Mouse (Mus musculus) midbrain, embryonic 14.5 days (tissue): ENCODE results near the gene Tenm3. TPM values are rescaled to one million over a fixed set of nuclear protein-coding genes. Genes with fewer than 3 reads are reported as not detected.

Experiments
- ATAC-seq: fragments of 200-750 bp; cut with Nextera tagmentation; 2 replicates; pipeline ENCODE4 v1.8.0; 2017; ENCODE audit warnings: moderate number of reproducible peaks, moderate library complexity; ENCODE audit not compliant: low FRiP score, low TSS enrichment
- DNase-seq: peaks from one replicate; pipeline ENCODE4 v3.0.0-alpha.2; 2015
- H3K27ac ChIP-seq: fragments of 300-500 bp; sonication (generic); replicated peaks from 2 replicates; pipeline ENCODE4 v1.5.1; 2014; ENCODE audit warnings: mild to moderate bottlenecking, low read depth, low read length, moderate library complexity
- H3K27me3 ChIP-seq: fragments of 300-500 bp; sonication (generic); 2 replicates; pipeline ENCODE4 v1.6.1; 2014; ENCODE audit warnings: low read length, control low read depth, mixed read lengths; ENCODE audit not compliant: control insufficient read depth, insufficient read depth
- H3K36me3 ChIP-seq: fragments of 300-500 bp; sonication (generic); 2 replicates; pipeline ENCODE4 v1.6.1; 2014; ENCODE audit warnings: low read length, control low read depth; ENCODE audit not compliant: control insufficient read depth, insufficient read depth
- H3K4me1 ChIP-seq: fragments of 300-500 bp; sonication (generic); 2 replicates; pipeline ENCODE4 v1.6.1; 2014; ENCODE audit warnings: mild to moderate bottlenecking, antibody characterized with exemption, low read length, control low read depth; ENCODE audit not compliant: control insufficient read depth, insufficient read depth
- H3K4me2 ChIP-seq: fragments of 300-500 bp; sonication (generic); 2 replicates; pipeline ENCODE4 v1.6.1; 2014; ENCODE audit warnings: mild to moderate bottlenecking, low read length, moderate library complexity
- H3K4me3 ChIP-seq: fragments of 300-500 bp; sonication (generic); replicated peaks from 2 replicates; pipeline ENCODE4 v1.5.1; 2014; ENCODE audit warnings: low read depth, low read length
- H3K9ac ChIP-seq: fragments of 300-500 bp; sonication (generic); replicated peaks from 2 replicates; pipeline ENCODE4 v1.6.1; 2014; ENCODE audit warnings: mild to moderate bottlenecking, low read length, moderate library complexity
- H3K9me3 ChIP-seq: fragments of 300-500 bp; sonication (generic); 2 replicates; pipeline ENCODE4 v1.6.1; 2016; ENCODE audit warnings: low read length, control low read depth, mixed read lengths; ENCODE audit not compliant: control insufficient read depth
- WGBS: fragments of 180-500 bp; shearing (Covaris S2); extraction: QIAGEN DNeasy Blood & Tissue Kit; methylation state at CpG from one replicate; pipeline ENCODE4 v1.1.7; 2014; 5-methylcytosine and 5-hydroxymethylcytosine counted together
- polyA plus RNA-seq: library from polyadenylated mRNA; unstranded; fragments of >200 nt; fragmentation: Nextera tagmentation; extraction: Ambion mirVana; gene quantifications from 2 replicates; pipeline ENCODE4 v1.2.1, GENCODE M21; 2014

Gene Tenm3
- polyA plus RNA-seq, 1 experiment from 2014 or later = 61.6 TPM

DNA sequence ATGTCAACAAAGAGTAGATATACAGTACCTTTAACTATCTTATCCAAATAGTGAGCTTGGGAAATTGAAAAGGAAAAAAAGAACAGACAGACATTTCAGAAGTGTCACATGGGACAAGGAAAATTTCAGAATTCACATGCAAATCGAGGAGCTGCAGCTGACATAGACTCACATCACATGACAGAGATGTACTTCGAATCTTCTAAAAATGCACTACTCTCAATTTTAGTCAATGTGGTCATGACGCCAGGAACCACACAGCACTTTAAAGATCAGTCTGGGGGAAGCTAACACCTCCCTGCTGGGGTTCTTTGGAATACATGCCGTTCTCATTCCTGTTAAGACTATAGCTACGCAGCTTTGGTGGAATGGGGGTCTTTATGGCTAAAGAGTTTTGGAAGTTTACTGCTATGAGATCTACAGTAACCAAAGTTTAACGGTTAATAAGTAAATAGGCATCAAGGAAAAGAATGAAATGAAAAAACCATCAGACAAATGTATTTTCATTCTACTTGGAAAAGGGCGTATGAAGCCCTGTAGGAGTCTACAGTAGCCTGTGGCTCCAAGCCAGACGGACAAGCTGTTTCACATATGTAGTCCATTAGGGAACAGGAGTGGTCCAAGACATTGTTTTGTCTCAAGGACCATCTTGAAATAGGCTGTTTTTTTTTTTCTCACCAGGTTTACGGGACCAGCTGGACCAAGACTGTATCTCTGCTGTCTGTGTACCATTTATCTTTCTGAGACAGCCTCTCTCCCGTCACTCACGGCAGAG, 530.4 kb downstream of the Tenm3 start:
- peaks cover 40% of the 10 kb centered on the region for H3K4me1 ChIP-seq
- H3K27me3 ChIP-seq = no peaks in the 10 kb centered on the region
- ATAC-seq (no peak), DNase-seq (no peak)
- H3K9me3 ChIP-seq = no peaks in the 10 kb centered on the region
- H3K4me2 ChIP-seq = no peak overlapping the region
- no peak overlapping the region for H3K4me3 ChIP-seq
- H3K9ac ChIP-seq = no peak overlapping the region
- 68% methylated on average over 11 of the region's 11 CpGs for WGBS
- H3K36me3 ChIP-seq = no peaks in the 10 kb centered on the region
- H3K27ac ChIP-seq = no peak overlapping the region

DNA sequence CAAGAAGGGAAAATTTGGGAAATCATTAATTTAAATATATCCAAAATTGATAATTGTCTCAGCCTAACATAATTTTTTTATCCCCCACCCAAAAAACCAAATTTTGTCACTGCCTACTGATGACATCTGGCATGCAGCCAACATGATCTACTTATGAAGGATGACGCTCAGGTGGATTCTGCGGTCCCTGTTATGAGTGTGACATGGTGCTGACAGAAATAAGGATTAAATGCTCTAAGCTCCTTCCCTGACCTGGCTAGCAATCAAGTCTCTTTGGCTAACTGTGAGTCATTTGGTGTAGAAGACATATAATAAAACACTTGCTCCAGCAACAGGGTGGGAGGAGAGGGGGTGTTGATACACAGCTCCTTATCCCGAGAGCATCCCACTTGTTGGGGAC, 532.0 kb downstream of the Tenm3 start:
- no peak overlapping the region for H3K27ac ChIP-seq
- H3K36me3 ChIP-seq = no peaks in the 10 kb centered on the region
- 38% methylated on average over 3 of the region's 3 CpGs for WGBS
- no peaks in the 10 kb centered on the region for H3K27me3 ChIP-seq
- H3K9ac ChIP-seq = no peak overlapping the region
- no peak overlapping the region for H3K4me2 ChIP-seq
- H3K4me3 ChIP-seq = no peak overlapping the region
- H3K4me1 ChIP-seq = peaks cover 40% of the 10 kb centered on the region
- H3K9me3 ChIP-seq = no peaks in the 10 kb centered on the region
- DNase-seq = peak; percentile 55
- no peak for ATAC-seq

DNA sequence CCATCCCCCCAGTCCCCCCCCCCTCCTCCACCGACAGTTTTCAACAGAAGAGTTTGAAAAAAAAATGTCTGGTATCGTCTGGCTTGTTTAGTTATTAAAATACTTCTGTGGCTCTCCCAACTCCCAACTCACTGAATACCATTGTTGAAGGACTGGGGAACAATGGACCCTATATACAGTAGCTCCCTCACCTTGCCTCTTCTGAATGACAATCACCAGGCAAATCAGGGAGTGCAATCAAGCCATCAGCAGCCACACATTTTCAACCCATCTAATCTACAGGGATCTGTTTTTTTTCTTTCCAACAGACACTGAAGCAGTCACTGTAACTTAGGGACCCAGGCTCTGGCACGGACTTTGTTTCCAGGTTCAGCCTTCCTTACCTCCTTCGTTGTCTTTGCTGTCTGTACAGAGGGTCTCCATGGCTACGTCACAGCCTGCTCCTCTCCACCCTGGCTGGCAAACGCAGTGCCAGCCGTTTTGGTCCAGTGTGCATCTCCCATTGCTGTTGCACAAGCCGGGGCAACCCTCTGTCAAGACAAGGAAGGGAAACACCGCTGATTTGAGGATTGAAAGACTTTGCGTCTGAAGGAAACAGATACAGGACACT, 533.4 kb downstream of the Tenm3 start:
- Histone ChIP-seq H3K4me3 (no peak overlapping the region), H3K36me3 (no peaks in the 10 kb centered on the region), H3K27ac (peak overlapping the region; percentile 53), H3K4me1 (peaks cover 40% of the 10 kb centered on the region), H3K4me2 (no peak overlapping the region), H3K9me3 (no peaks in the 10 kb centered on the region), H3K27me3 (no peaks in the 10 kb centered on the region), H3K9ac (peak overlapping the region; percentile 9; the same call in 1 of the 2 replicates)
- WGBS = 21% methylated on average over 10 of the region's 10 CpGs
- DNase-seq (peak; percentile 55), ATAC-seq (peak; percentile 56; the same call in 1 of the 2 replicates)

DNA sequence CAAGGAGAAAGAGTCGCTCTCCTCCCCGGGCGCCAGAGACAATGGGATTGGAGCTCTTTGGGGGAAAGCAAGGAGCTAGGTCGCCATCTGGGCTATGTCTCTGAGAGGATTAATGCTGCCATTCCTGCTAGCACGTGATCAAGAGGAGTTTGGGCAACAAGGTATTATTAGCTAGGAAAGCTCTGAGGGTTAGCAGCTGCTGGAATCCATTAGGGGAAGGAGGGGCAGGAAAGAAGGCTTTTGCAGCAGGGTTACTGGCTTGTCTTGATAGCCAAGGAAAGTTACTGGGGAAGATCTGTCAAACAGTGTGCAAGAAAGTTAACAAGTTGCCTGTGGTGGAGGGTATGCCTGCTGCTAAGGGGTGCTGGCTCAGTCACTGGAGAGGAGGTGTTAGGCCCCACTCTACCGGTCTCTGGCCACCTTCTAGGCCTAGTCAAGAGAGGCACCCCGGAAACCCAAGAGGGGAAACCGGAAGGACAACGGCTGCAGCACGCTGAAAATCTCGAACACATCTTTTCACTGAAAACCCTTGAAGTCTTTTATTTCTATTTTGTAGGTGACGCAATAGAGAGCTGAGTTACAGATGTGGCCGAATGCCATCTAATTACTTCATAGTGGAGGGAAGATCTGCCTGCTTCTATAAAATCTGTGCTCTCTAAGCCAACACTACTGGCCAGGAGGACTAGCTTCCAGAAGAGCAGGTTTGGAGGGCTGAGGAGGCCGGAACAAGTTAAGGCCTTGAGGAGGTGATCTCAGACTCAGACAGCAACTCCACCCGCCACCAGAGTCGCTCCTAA, 534.4 kb downstream of the Tenm3 start:
- ATAC-seq = peak; percentile 29; the same call in 1 of the 2 replicates
- no peaks in the 10 kb centered on the region for H3K36me3 ChIP-seq
- 44% methylated on average over 16 of the region's 16 CpGs for WGBS
- peak overlapping the region; percentile 21 for H3K27ac ChIP-seq
- DNase-seq = peak; percentile 41
- no peak overlapping the region; the same call in 1 of the 2 replicates for H3K9ac ChIP-seq
- H3K9me3 ChIP-seq = no peaks in the 10 kb centered on the region
- peaks cover 40% of the 10 kb centered on the region for H3K4me1 ChIP-seq
- no peak overlapping the region for H3K4me2 ChIP-seq
- no peak overlapping the region for H3K4me3 ChIP-seq
- H3K27me3 ChIP-seq = no peaks in the 10 kb centered on the region

DNA sequence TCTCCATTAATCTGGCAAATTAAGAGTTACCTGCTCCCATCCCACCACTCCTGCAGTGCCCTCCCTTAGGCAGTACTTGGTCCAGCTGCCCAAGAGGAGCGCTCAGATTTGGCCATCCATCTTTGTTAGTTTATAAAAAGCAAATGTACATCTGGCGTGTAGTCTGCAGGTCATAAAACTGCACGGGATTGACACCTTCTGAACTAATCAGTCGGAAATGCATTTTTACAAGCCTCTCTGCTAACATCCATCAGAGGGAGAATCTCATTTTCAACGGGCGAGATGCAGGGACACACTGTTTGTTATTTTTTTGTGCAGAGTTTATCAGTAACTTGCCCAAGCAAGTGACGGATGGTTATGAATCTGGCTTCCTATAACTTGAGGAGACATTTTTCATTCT, 539.5 kb downstream of the Tenm3 start:
- Histone ChIP-seq H3K27me3 (no peaks in the 10 kb centered on the region), H3K27ac (no peak overlapping the region), H3K4me2 (no peak overlapping the region), H3K4me3 (no peak overlapping the region), H3K9me3 (no peaks in the 10 kb centered on the region), H3K4me1 (peaks cover 10% of the 10 kb centered on the region; the same call in 1 of the 2 replicates), H3K9ac (no peak overlapping the region), H3K36me3 (peaks cover 2% of the 10 kb centered on the region)
- WGBS = 86% methylated on average over 7 of the region's 7 CpGs
- no peak for DNase-seq
- no peak for ATAC-seq

DNA sequence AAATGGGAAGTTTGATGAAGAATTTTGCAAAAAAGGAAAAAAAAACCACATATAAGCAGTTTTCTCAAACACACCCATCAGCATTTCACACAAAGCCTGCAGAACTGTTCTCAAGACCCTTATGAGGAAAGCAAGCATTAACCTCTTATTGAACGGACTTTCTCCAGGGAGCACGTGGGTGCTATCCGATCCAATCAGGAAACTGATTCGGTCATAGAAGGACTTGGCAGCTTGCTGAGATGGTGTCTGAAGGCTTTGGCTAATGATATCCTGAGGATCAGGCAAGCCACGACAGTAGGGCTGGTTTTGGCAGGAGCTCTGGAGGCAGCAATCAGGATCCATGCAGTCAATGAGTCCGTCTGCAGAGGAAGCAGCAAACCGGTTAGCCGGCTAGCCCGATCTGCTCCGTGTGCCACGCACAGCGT, 543.1 kb downstream of the Tenm3 start:
- H3K9me3 ChIP-seq = no peaks in the 10 kb centered on the region
- peaks cover 28% of the 10 kb centered on the region for H3K36me3 ChIP-seq
- no peak for DNase-seq
- H3K27me3 ChIP-seq = no peaks in the 10 kb centered on the region
- no peak overlapping the region for H3K9ac ChIP-seq
- WGBS = 66% methylated on average over 12 of the region's 12 CpGs
- ATAC-seq = no peak
- no peak overlapping the region for H3K4me2 ChIP-seq
- no peak overlapping the region for H3K4me3 ChIP-seq
- 0 out of 2 replicates have a peak, but pooled peaks cover 4% of the 10 kb centered on the region for H3K4me1 ChIP-seq
- H3K27ac ChIP-seq = peak overlapping the region; percentile 61; the same call in 1 of the 2 replicates

DNA sequence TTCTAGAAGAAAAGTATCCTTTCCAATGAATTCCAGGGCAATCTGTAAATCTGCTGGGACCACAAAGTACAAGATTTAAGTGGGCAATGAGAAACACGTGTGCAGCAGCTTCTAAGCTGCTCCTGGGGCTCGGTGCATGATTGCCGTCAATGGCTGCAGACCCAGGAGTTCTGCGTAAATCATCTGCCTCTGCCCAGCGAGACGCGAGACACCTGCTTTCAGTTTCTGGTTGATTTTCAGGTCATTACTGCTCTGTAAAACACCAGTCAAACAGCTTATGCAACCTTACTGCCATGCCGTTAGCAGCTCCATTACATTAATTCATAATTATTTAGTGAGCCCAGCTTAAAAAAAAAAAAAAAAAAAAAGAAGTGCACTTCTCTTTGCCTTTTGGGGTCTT, 543.7 kb downstream of the Tenm3 start:
- no peak for ATAC-seq
- no peak overlapping the region for H3K9ac ChIP-seq

DNA sequence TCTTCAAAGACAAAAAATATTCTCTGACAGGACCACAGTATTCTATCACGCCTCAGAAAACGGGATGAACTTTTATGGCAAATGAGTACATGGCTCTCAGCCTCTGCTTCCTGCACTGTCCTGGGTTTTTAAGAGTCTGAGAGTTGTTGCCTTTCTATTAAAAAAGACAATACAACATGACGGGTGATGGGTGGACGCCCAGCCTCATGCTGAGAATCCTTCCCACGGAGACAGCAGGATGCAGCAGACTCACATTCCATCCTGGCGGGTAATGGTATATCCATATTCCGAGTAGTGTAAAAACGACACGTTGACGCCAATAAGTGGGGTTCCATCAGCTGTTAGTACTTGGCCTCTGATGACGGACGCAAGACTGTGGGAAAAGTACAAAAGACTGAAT, 544.4 kb downstream of the Tenm3 start:
- 84% methylated on average over 12 of the region's 12 CpGs for WGBS
- H3K4me1 ChIP-seq = 0 out of 2 replicates have a peak, but pooled peaks cover 4% of the 10 kb centered on the region
- no peak overlapping the region for H3K9ac ChIP-seq
- peaks cover 34% of the 10 kb centered on the region for H3K36me3 ChIP-seq
- H3K4me2 ChIP-seq = no peak overlapping the region
- H3K27me3 ChIP-seq = no peaks in the 10 kb centered on the region
- no peak overlapping the region for H3K27ac ChIP-seq
- no peaks in the 10 kb centered on the region for H3K9me3 ChIP-seq
- H3K4me3 ChIP-seq = no peak overlapping the region
- DNase-seq (no peak), ATAC-seq (no peak)

More for the DNA sequence above, 543.7 kb downstream of the Tenm3 start:
- 0 out of 2 replicates have a peak, but pooled peaks cover 4% of the 10 kb centered on the region for H3K4me1 ChIP-seq
- no peak overlapping the region for H3K4me2 ChIP-seq
- H3K27me3 ChIP-seq = no peaks in the 10 kb centered on the region
- no peak for DNase-seq
- H3K9me3 ChIP-seq = no peaks in the 10 kb centered on the region
- H3K4me3 ChIP-seq = no peak overlapping the region
- 67% methylated on average over 8 of the region's 8 CpGs for WGBS
- H3K27ac ChIP-seq = no peak overlapping the region
- peaks cover 31% of the 10 kb centered on the region for H3K36me3 ChIP-seq
